Mouse (Mus musculus): ENCODE data around the gene Gm48552. TPM values are rescaled to one million over a fixed set of nuclear protein-coding genes. Genes with fewer than 3 reads are reported as not detected.

Gm48552 gene
- polyA plus RNA-seq, 1 experiment from 2014 or later: 0.91 TPM

GRCm38 (mm10) chr10:81378553-81379182 lies 10.1 kb upstream of the Gm48552 start:
- Histone ChIP-seq H3K9me3 (replicated peaks) (no peaks in the 10 kb centered on the region), H3K27me3 (no peaks in the 10 kb centered on the region), H3K4me1 (replicated peaks) (peaks cover 39% of the 10 kb centered on the region), H3K27ac (peak overlapping the region; percentile 77), H3K4me3 (peak overlapping the region; percentile 93), H3K36me3 (peaks cover 14% of the 10 kb centered on the region; the same call in 1 of the 2 replicates), H3K4me2 (peak overlapping the region; percentile 89), H3K9ac (peak overlapping the region; percentile 60)
- ATAC-seq (replicated peaks; ENCODE audit: insufficient number of reproducible peaks, insufficient read depth, low FRiP score, low read depth): peak; percentile 93
- WGBS: under 1% methylated on average over 46 of the region's 46 CpGs

GRCm38 (mm10) chr10:81379183-81379553 lies 9.6 kb upstream of the Gm48552 start:
- no peaks in the 10 kb centered on the region for H3K9me3 ChIP-seq (replicated peaks)
- H3K4me1 ChIP-seq (replicated peaks): peaks cover 39% of the 10 kb centered on the region
- no peaks in the 10 kb centered on the region for H3K27me3 ChIP-seq
- no peak for ATAC-seq (replicated peaks; ENCODE audit: insufficient number of reproducible peaks, insufficient read depth, low FRiP score, low read depth)
- peak overlapping the region; percentile 93 for H3K4me3 ChIP-seq
- peak overlapping the region; percentile 68 for H3K27ac ChIP-seq
- peaks cover 11% of the 10 kb centered on the region; the same call in 1 of the 2 replicates for H3K36me3 ChIP-seq
- WGBS: 58% methylated on average over 3 of the region's 3 CpGs
- H3K4me2 ChIP-seq: peak overlapping the region; percentile 79
- peak overlapping the region; percentile 60 for H3K9ac ChIP-seq

- peaks cover 8% of the 10 kb centered on the region; the same call in 1 of the 2 replicates for H3K36me3 ChIP-seq
- H3K4me2 ChIP-seq: no peak overlapping the region
- H3K9me3 ChIP-seq (replicated peaks): no peaks in the 10 kb centered on the region
- H3K9ac ChIP-seq: no peak overlapping the region
- no peak for ATAC-seq (replicated peaks; ENCODE audit: insufficient number of reproducible peaks, insufficient read depth, low FRiP score, low read depth)
- H3K4me3 ChIP-seq: no peak overlapping the region
- 82% methylated on average over 6 of the region's 6 CpGs for WGBS
- H3K27me3 ChIP-seq: no peaks in the 10 kb centered on the region
- H3K27ac ChIP-seq: no peak overlapping the region
- H3K4me1 ChIP-seq (replicated peaks): peaks cover 39% of the 10 kb centered on the region
These were observed 8.9 kb upstream of the Gm48552 start for GRCm38 (mm10) chr10:81379809-81380378.

GRCm38 (mm10) chr10:81382039-81382438 lies 6.8 kb upstream of the Gm48552 start:
- Histone ChIP-seq H3K4me2 (no peak overlapping the region), H3K9ac (no peak overlapping the region), H3K4me1 (replicated peaks) (peaks cover 34% of the 10 kb centered on the region), H3K27ac (peak overlapping the region; percentile 11), H3K27me3 (no peaks in the 10 kb centered on the region), H3K36me3 (peaks cover 9% of the 10 kb centered on the region), H3K4me3 (no peak overlapping the region), H3K9me3 (replicated peaks) (no peaks in the 10 kb centered on the region)
- no peak for ATAC-seq (replicated peaks; ENCODE audit: insufficient number of reproducible peaks, insufficient read depth, low FRiP score, low read depth)
- whole genome bisulfite sequencing: 23% methylated on average over 5 of the region's 5 CpGs

- peaks cover 28% of the 10 kb centered on the region for H3K36me3 ChIP-seq
- H3K27me3 ChIP-seq: no peaks in the 10 kb centered on the region
- peak within 1 kb of the TSS; percentile 86 for H3K9ac ChIP-seq
- peak; percentile 93 for ATAC-seq (replicated peaks; ENCODE audit: insufficient number of reproducible peaks, insufficient read depth, low FRiP score, low read depth)
- no peaks in the 10 kb centered on the region for H3K9me3 ChIP-seq (replicated peaks)
- WGBS: 5% methylated on average over 53 of the region's 54 CpGs
- H3K4me2 ChIP-seq: peak within 1 kb of the TSS; percentile 87
- H3K27ac ChIP-seq: peak within 1 kb of the TSS; percentile 86
- peak within 1 kb of the TSS; percentile 95 for H3K4me3 ChIP-seq
- peaks cover 26% of the 10 kb centered on the region for H3K4me1 ChIP-seq (replicated peaks)
These were observed 4.8 kb upstream of the Gm48552 start, which contains the start of the genes Dohh and Gm48551 for GRCm38 (mm10) chr10:81383802-81384604. Gene Dohh (plus strand): TSS chr10:81384428. Gene Gm48551 (plus strand): TSS chr10:81384466.

- 0% methylated on average over 19 of the region's 19 CpGs for WGBS
- Histone ChIP-seq H3K4me2 (peak overlapping the region; percentile 87), H3K4me1 (replicated peaks) (peaks cover 29% of the 10 kb centered on the region), H3K27me3 (no peaks in the 10 kb centered on the region), H3K4me3 (peak overlapping the region; percentile 95), H3K9me3 (replicated peaks) (no peaks in the 10 kb centered on the region), H3K27ac (peak overlapping the region; percentile 86), H3K9ac (peak overlapping the region; percentile 86), H3K36me3 (peaks cover 28% of the 10 kb centered on the region)
- ATAC-seq (replicated peaks; ENCODE audit: insufficient number of reproducible peaks, insufficient read depth, low FRiP score, low read depth): peak; percentile 34; the same call in 1 of the 2 replicates
These were observed 4.2 kb upstream of the Gm48552 start for GRCm38 (mm10) chr10:81384605-81384982.

- H3K9me3 ChIP-seq (replicated peaks): no peaks in the 10 kb centered on the region
- no peak for ATAC-seq (replicated peaks; ENCODE audit: insufficient number of reproducible peaks, insufficient read depth, low FRiP score, low read depth)
- WGBS: 75% methylated on average over 22 of the region's 22 CpGs
- peaks cover 28% of the 10 kb centered on the region for H3K36me3 ChIP-seq
- H3K27me3 ChIP-seq: no peaks in the 10 kb centered on the region
- peak overlapping the region; percentile 95 for H3K4me3 ChIP-seq
- H3K4me1 ChIP-seq (replicated peaks): peaks cover 37% of the 10 kb centered on the region
- peak overlapping the region; percentile 87 for H3K4me2 ChIP-seq
- H3K9ac ChIP-seq: no peak overlapping the region
- no peak overlapping the region for H3K27ac ChIP-seq
These were observed 3.0 kb upstream of the Gm48552 start for GRCm38 (mm10) chr10:81385603-81386306.

- no peak for ATAC-seq (replicated peaks; ENCODE audit: insufficient number of reproducible peaks, insufficient read depth, low FRiP score, low read depth)
- peaks cover 28% of the 10 kb centered on the region for H3K36me3 ChIP-seq
- no peaks in the 10 kb centered on the region for H3K27me3 ChIP-seq
- no peak overlapping the region for H3K4me2 ChIP-seq
- no peak overlapping the region for H3K9ac ChIP-seq
- peaks cover 29% of the 10 kb centered on the region for H3K4me1 ChIP-seq (replicated peaks)
- WGBS: 92% methylated on average over 20 of the region's 20 CpGs
- H3K9me3 ChIP-seq (replicated peaks): no peaks in the 10 kb centered on the region
- no peak overlapping the region for H3K27ac ChIP-seq
- no peak overlapping the region for H3K4me3 ChIP-seq
These were observed 1.1 kb upstream of the Gm48552 start for GRCm38 (mm10) chr10:81387716-81388115.

GRCm38 (mm10) chr10:81389373-81389772 lies 568 bp downstream of the Gm48552 start:
- no peak for ATAC-seq (replicated peaks; ENCODE audit: insufficient number of reproducible peaks, insufficient read depth, low FRiP score, low read depth)
- H3K27me3 ChIP-seq: no peaks in the 10 kb centered on the region
- H3K27ac ChIP-seq: peak overlapping the region; percentile 63
- peak overlapping the region; percentile 36 for H3K9ac ChIP-seq
- H3K4me1 ChIP-seq (replicated peaks): peaks cover 43% of the 10 kb centered on the region
- H3K4me3 ChIP-seq: no peak overlapping the region
- no peaks in the 10 kb centered on the region for H3K9me3 ChIP-seq (replicated peaks)
- no peak overlapping the region for H3K4me2 ChIP-seq
- 41% methylated on average over 3 of the region's 3 CpGs for WGBS
- H3K36me3 ChIP-seq: peaks cover 28% of the 10 kb centered on the region

GRCm38 (mm10) chr10:81389801-81390677 lies 1.2 kb downstream of the Gm48552 start:
- H3K4me3 ChIP-seq: no peak overlapping the region
- H3K27me3 ChIP-seq: no peaks in the 10 kb centered on the region
- 58% methylated on average over 23 of the region's 23 CpGs for WGBS
- H3K4me2 ChIP-seq: no peak overlapping the region
- ATAC-seq (replicated peaks; ENCODE audit: insufficient number of reproducible peaks, insufficient read depth, low FRiP score, low read depth): peak; percentile 10; the same call in 1 of the 2 replicates
- H3K9ac ChIP-seq: peak overlapping the region; percentile 36
- H3K4me1 ChIP-seq (replicated peaks): peaks cover 40% of the 10 kb centered on the region
- H3K36me3 ChIP-seq: peaks cover 28% of the 10 kb centered on the region
- H3K27ac ChIP-seq: peak overlapping the region; percentile 63
- H3K9me3 ChIP-seq (replicated peaks): no peaks in the 10 kb centered on the region

Data from heart, embryonic 15.5 days (tissue).